Comparison of ENCODE assay signal across 14 mouse cellular contexts in the genomic region with DNA sequence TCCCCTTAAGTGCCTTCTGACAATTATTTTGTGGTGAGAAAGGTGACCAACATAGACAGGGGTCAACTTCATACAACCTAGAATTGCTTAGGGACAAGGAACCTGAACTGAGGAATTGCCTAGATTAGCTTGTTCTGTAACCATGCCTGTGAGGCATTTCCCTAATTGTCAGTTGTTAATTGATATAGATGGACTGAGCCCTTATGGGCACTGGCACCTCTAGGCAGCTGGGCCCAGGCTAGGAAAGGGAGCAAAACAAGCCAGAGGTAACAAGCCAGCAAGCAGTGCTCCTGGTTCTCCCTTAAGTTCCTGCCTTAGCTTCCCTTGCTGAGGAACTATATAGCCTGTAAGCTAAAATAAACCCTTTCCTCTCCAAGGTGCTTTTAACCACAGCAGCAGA.
"Had no signal": no experiment of that assay in that cellular context is flagged by ENCODE, and none has a peak within 500 bp of the region (broad histone marks: within the 10 kb centered on the region; RNA-seq: fewer than 3 reads in every experiment).

No protein-coding gene starts in this region.

- H3K27ac ChIP-seq: neural tube, embryonic 13.5 days; neural tube, embryonic 15.5 days; stomach, embryonic 15.5 days; stomach, postnatal 0 days had no signal

- H3K4me2 ChIP-seq: neural tube, embryonic 13.5 days; neural tube, embryonic 15.5 days; stomach, embryonic 15.5 days had no signal

- H3K27me3 ChIP-seq: neural tube, embryonic 13.5 days; neural tube, embryonic 15.5 days; stomach, embryonic 15.5 days had no signal

- H3K9ac ChIP-seq: neural tube, embryonic 13.5 days; neural tube, embryonic 15.5 days; stomach, embryonic 15.5 days had no signal

- H3K4me3 ChIP-seq: neural tube, embryonic 13.5 days; neural tube, embryonic 15.5 days; stomach, embryonic 15.5 days had no signal

- DNase-seq: right cerebral cortex, adult 18-20 months; right cerebral cortex, postnatal 14 days; right cerebral cortex, postnatal 25 days; right cerebral cortex, postnatal 4 days; spleen, adult 18-20 months; thymus, adult 18-20 months; thymus, adult 2 months; thymus, postnatal 14 days; thymus, postnatal 25 days; thymus, postnatal 36 days had no signal

- H3K36me3 ChIP-seq: neural tube, embryonic 13.5 days; neural tube, embryonic 15.5 days; stomach, embryonic 15.5 days had no signal

- H3K9me3 ChIP-seq: neural tube, embryonic 13.5 days; neural tube, embryonic 15.5 days; stomach, embryonic 15.5 days had no signal

- H3K4me1 ChIP-seq: neural tube, embryonic 13.5 days; neural tube, embryonic 15.5 days; stomach, embryonic 15.5 days had no signal
